In the genomic region with DNA sequence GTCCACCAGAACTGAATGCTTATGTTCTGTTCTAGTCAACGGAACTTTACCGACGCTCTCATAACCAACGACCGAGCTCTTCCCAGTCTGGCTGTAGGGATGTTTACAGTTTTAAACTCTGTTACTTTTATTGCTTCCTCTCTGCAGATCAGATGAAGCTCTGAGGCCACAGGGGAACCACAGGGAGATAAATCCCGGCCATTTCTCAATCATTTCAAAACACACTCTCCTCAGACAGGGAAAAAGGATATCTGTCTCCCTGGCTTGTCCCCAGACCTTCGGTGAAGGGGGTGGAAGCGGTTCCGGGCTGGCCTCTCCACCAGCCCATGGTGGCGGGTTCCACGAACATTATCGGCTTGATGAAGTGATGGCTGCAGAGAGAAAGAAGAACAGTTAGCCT, we compare ENCODE assay signal across 8 mouse cellular contexts. TPM values are rescaled to one million over a fixed set of nuclear protein-coding genes. Genes with fewer than 3 reads are reported as not detected.
DNase-seq lines count a peak whose midpoint lies in the region; ATAC-seq and TF ChIP-seq lines count a peak whose summit lies in the region.
"Had no signal": no experiment of that assay in that cellular context is flagged by ENCODE, and none has a peak within 500 bp of the region (broad histone marks: within the 10 kb centered on the region; RNA-seq: fewer than 3 reads in every experiment).

No protein-coding gene starts in this region.

- no peak overlapping the region for H3K9ac ChIP-seq in heart, embryonic 16.5 days (ENCODE audit: low read length)
- no peak overlapping the region for H3K9ac ChIP-seq in limb, embryonic 14.5 days (ENCODE audit: low read depth, low read length, severe bottlenecking)

- H3K27me3 ChIP-seq in heart, embryonic 16.5 days (ENCODE audit: control insufficient read depth, insufficient read depth, low read length): no peaks in the 10 kb centered on the region
- H3K27me3 ChIP-seq in limb, embryonic 14.5 days (ENCODE audit: control insufficient read depth, insufficient read depth, low read length): no peaks in the 10 kb centered on the region
- no peaks in the 10 kb centered on the region for H3K27me3 ChIP-seq in forebrain, embryonic 10.5 days (ENCODE audit: poor library complexity, severe bottlenecking)

- no peak overlapping the region; the same call in 1 of the 2 replicates for H3K4me2 ChIP-seq in heart, embryonic 16.5 days (ENCODE audit: low read depth, low read length)
- H3K4me2 ChIP-seq in limb, embryonic 14.5 days (replicated peaks; ENCODE audit: low read depth, low read length, severe bottlenecking): no peak overlapping the region; the same call in 1 of the 2 replicates

- no peaks in the 10 kb centered on the region for H3K36me3 ChIP-seq in heart, embryonic 16.5 days (ENCODE audit: control insufficient read depth, insufficient read depth)
- H3K36me3 ChIP-seq in limb, embryonic 14.5 days (ENCODE audit: control insufficient read depth, insufficient read depth, low read length): peaks cover 24% of the 10 kb centered on the region; the same call in 1 of the 2 replicates
- peaks cover 8% of the 10 kb centered on the region; the same call in 1 of the 2 replicates for H3K36me3 ChIP-seq in forebrain, embryonic 10.5 days (replicated peaks)

- no peak overlapping the region; the same call in 1 of the 2 replicates for H3K4me3 ChIP-seq in layer of hippocampus, adult 2 months
- H3K4me3 ChIP-seq in heart, embryonic 16.5 days (ENCODE audit: low read length): no peak overlapping the region
- H3K4me3 ChIP-seq in limb, embryonic 14.5 days (replicated peaks; ENCODE audit: low read length): no peak overlapping the region
- H3K4me3 ChIP-seq in forebrain, embryonic 10.5 days: no peak overlapping the region

- DNase-seq in layer of hippocampus, adult 2 months (ENCODE audit: low spot score in 2 of 2): no peak
- DNase-seq in layer of hippocampus, postnatal 14 days (ENCODE audit: low spot score in 2 of 2): no peak
- no peak for DNase-seq in limb, embryonic 14.5 days (ENCODE audit: low spot score)
- no peak for DNase-seq in adrenal gland, postnatal 25 days
- DNase-seq in forebrain, embryonic 10.5 days (ENCODE audit: extremely low spot score, low spot score): no peak
- DNase-seq: gastrocnemius, postnatal 36 days had no signal

- no peak for ATAC-seq in heart, embryonic 16.5 days (replicated peaks; ENCODE audit: extremely low read depth, insufficient read depth, low FRiP score)
- ATAC-seq in limb, embryonic 14.5 days (ENCODE audit: low FRiP score, low read depth): no peak
- ATAC-seq in megakaryocyte-erythroid progenitor cell, adult 5-6 weeks (replicated peaks; ENCODE audit: low FRiP score, low TSS enrichment, poor library complexity, severe bottlenecking): peak; percentile 40; the same call in 1 of the 2 replicates

- no peak for TF ChIP-seq POLR2A in limb, embryonic 14.5 days (IDR thresholded peaks at IDR 0.05; ENCODE audit: borderline replicate concordance, extremely low read depth, insufficient read depth, insufficient read length)

- H3K9me3 ChIP-seq in heart, embryonic 16.5 days (replicated peaks; ENCODE audit: control insufficient read depth, low read length): no peaks in the 10 kb centered on the region
- no peaks in the 10 kb centered on the region for H3K9me3 ChIP-seq in limb, embryonic 14.5 days (ENCODE audit: control insufficient read depth, low read length)
- H3K9me3 ChIP-seq in forebrain, embryonic 10.5 days: no peaks in the 10 kb centered on the region

- TF ChIP-seq CTCF in layer of hippocampus, adult 2 months (conservative IDR thresholded peaks at IDR 0.05): no peak

- peaks cover 12% of the 10 kb centered on the region for H3K4me1 ChIP-seq in heart, embryonic 16.5 days (ENCODE audit: control insufficient read depth, insufficient read depth, low read length)
- H3K4me1 ChIP-seq in limb, embryonic 14.5 days (ENCODE audit: control insufficient read depth, insufficient read depth, low read length): peaks cover 22% of the 10 kb centered on the region
- peaks cover 21% of the 10 kb centered on the region for H3K4me1 ChIP-seq in forebrain, embryonic 10.5 days

- H3K27ac ChIP-seq in layer of hippocampus, adult 2 months: peak overlapping the region; percentile 61
- H3K27ac ChIP-seq in heart, embryonic 16.5 days (ENCODE audit: low read length): peak overlapping the region; percentile 41; the same call in 1 of the 2 replicates
- H3K27ac ChIP-seq in limb, embryonic 14.5 days (replicated peaks; ENCODE audit: low read depth, low read length): 0 out of 2 replicates have a peak overlapping the region, but pooled peaks have one; percentile 39
- no peak overlapping the region for H3K27ac ChIP-seq in forebrain, embryonic 10.5 days

- WGBS in heart, embryonic 16.5 days: 61% methylated on average over 12 of the region's 12 CpGs
- 41% methylated on average over 12 of the region's 12 CpGs for WGBS in limb, embryonic 14.5 days
- WGBS in forebrain, embryonic 10.5 days: 90% methylated on average over 12 of the region's 12 CpGs

RNA-seq across cellular contexts. Expression of gene Crtc3, which starts 59.3 kb away (rescaled TPM):
- total RNA-seq in layer of hippocampus, adult 2 months (2021): 10 to 100 TPM; 21.0 to 24.4 TPM
- total RNA-seq in layer of hippocampus, postnatal 14 days (2021): 10 to 100 TPM; 20.9 to 21.7 TPM
- 17.8 and 19.9 TPM in 2 replicates for polyA plus RNA-seq in heart, embryonic 16.5 days (2015; fragmentation: Nextera tagmentation; extraction: Ambion mirVana)
- polyA plus RNA-seq in limb, embryonic 14.5 days (2012; rRNA removed): 18.6 and 24.4 TPM in 2 replicates
- 26.4 and 29.9 TPM in 2 replicates for polyA plus RNA-seq in limb, embryonic 14.5 days (2014; fragmentation: Nextera tagmentation; extraction: Ambion mirVana)
- total RNA-seq in megakaryocyte-erythroid progenitor cell, adult 5-6 weeks (2014; fragmentation: Nextera tagmentation): 29.1 and 29.3 TPM in 2 replicates
- total RNA-seq in megakaryocyte-erythroid progenitor cell, adult 5-6 weeks (2017): 8.2 and 14.8 TPM in 2 replicates
- 34.0 and 39.3 TPM in 2 replicates for total RNA-seq in adrenal gland, postnatal 25 days (2021)
- polyA plus RNA-seq in forebrain, embryonic 10.5 days (2016; fragmentation: Nextera tagmentation; extraction: Ambion mirVana): 7.8 and 9.3 TPM in 2 replicates
